Mouse (Mus musculus): Measurements from ENCODE around the gene Lig4.

The Lig4 gene

GRCm38 (mm10) chr8:9977573-9978314 is at the start of gene Lig4, which contains the start of gene Abhd13:
Lig4 (minus strand) TSS chr8:9977686.
Abhd13 (plus strand) TSS chr8:9977707.
- peak; percentile 99 for DNase-seq (ENCODE audit: low spot score in 2 of 2)

GRCm38 (mm10) chr8:10017231-10017630 is 39.7 kb upstream of the Lig4 start:
- DNase-seq (ENCODE audit: low spot score in 2 of 2) = no peak

GRCm38 (mm10) chr8:10016252-10016651 is 38.8 kb upstream of the Lig4 start:
- DNase-seq (ENCODE audit: low spot score in 2 of 2) = no peak

- DNase-seq (ENCODE audit: low spot score in 2 of 2) = no peak
These were observed 30.2 kb upstream of the Lig4 start for GRCm38 (mm10) chr8:10007660-10008028.

GRCm38 (mm10) chr8:10006986-10007659 is 29.6 kb upstream of the Lig4 start:
- no peak for DNase-seq (ENCODE audit: low spot score in 2 of 2)

- peak in 1 of 2 experiments; percentile 21 for DNase-seq (ENCODE audit: low spot score in 2 of 2)
These were observed 28.9 kb upstream of the Lig4 start, which contains the start of gene Tnfsf13b for GRCm38 (mm10) chr8:10006156-10006985. Tnfsf13b (plus strand) TSS chr8:10006467.

DNA sequence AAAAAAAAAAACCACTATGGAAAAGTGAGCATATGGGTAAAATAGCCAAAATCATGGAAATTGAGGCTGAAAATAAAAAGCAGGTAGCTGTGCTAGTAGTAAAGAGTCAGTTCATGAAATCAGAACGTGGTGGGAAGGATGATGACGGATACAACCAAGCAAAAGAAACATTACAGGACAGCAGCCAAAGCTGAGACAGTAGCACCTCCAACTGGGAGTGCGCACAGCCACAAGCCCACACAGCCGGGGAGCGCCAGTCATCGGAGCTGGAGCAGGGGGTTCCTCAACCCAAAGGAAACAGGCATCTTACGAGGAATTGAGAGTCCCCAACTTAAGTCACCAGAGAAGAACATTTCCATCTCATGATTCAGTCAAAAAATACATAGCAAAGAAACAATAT is 26.6 kb upstream of the Lig4 start:
- DNase-seq (ENCODE audit: low spot score in 2 of 2) = no peak

- no peak for DNase-seq (ENCODE audit: low spot score in 2 of 2)
These were observed 2.7 kb upstream of the Lig4 start for GRCm38 (mm10) chr8:9980188-9980587.

- DNase-seq (ENCODE audit: low spot score in 2 of 2) = no peak
These were observed 2.3 kb upstream of the Lig4 start for GRCm38 (mm10) chr8:9979746-9980145.

GRCm38 (mm10) chr8:9978475-9979230 is 1.2 kb upstream of the Lig4 start:
- no peak for DNase-seq (ENCODE audit: low spot score in 2 of 2)

DNA sequence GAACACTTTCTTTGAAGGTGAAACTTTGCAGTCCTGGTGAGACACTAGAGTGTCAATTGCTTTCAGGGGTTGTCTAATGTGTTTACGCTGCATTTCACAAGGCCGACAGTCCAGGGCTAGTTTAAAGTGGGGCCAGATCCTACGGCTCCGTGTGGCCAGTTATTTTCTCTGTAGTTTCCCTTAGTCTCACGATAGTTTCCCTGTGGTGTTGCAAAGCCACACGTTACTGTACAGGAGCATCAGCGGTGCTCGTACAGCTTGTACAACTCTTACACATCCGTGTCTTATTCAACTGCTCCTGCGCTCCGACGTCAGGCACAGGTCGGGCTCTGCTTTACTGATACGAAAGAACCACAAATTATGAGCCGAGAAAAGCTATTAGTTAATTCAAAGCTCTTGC is 470 bp downstream of the Lig4 start:
- no peak for DNase-seq (ENCODE audit: low spot score in 2 of 2)

GRCm38 (mm10) chr8:9975898-9976611 is 1.4 kb downstream of the Lig4 start:
- DNase-seq (ENCODE audit: low spot score in 2 of 2) = peak; percentile 97 to 99

DNA sequence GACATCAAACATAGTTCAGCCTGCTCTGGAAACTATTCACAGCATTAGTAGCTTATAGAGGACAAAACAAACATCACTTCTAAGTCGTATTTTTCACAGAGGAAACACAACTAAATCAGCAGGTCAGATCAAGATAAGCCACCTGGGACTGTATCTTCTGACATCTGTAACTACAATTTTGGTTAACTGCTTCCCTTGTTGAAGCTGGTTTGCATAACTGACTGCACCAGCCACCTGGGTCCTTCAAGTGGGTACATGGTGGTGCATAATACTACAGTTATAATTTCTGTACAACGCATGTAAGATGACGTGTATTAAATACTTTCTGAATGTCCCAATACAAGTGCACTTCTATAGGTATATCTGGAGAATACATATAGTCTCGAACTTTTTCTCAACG is 2.2 kb downstream of the Lig4 start:
- DNase-seq (ENCODE audit: low spot score in 2 of 2) = no peak

GRCm38 (mm10) chr8:9971866-9972265 is 5.6 kb downstream of the Lig4 start:
- DNase-seq (ENCODE audit: low spot score in 2 of 2) = no peak

GRCm38 (mm10) chr8:9959919-9960318 is 17.6 kb downstream of the Lig4 start:
- DNase-seq (ENCODE audit: low spot score in 2 of 2) = no peak

DNA sequence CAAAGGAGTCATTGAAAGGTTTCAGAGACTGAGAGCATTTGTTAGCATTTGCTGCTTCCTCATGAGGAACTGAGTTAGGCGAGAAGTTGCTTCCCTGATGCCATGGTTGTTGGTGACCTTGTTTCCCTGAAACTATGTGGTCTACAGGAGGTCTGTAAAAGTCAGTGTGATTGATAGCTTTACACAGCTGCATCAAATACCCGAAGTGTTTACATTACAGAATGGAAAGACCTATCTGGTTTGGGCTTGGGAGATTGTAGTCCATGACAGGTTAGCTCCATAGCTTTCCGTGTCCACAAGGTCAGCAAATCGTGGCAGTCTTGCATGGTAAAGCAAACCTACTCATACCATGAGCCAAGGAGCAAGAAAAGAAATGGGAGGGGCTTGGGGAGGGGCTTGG is 19.1 kb downstream of the Lig4 start:
- no peak for DNase-seq (ENCODE audit: low spot score in 2 of 2)

DNA sequence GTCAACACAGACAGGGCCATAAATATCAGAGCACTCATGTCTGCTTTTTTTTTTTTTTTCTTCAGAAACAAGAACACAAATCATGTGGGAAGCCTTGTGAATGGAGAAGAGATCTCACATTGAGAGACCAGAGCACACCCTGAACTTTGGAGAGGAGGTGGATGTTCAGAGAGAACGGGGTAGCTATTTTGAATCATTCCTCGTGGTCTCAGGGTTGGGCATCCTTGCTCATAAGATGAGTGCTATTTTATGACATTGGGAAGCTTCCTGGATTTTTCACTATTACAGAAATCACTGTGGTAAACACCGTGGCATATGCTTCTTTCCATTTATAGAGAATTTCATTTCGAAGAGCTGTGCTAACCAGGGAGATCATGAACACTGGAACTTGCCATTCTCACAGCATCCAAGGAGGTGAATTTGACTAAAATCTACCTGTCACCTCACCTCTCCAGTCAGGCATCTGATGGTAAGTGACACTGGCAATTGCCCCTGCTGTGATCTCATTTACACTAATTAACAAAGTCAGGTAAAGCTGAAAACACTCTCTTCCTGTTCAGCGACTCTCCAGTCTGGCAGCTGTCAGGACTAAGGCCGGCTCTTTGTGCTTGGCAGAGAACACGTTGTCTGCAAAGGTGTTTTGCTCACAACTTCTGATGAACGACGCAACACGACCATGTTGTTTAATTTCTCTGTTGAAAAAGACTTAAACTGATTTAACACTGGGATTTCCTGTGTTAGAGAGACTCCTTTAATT is 28.2 kb downstream of the Lig4 start:
- DNase-seq (ENCODE audit: low spot score in 2 of 2) = no peak

DNA sequence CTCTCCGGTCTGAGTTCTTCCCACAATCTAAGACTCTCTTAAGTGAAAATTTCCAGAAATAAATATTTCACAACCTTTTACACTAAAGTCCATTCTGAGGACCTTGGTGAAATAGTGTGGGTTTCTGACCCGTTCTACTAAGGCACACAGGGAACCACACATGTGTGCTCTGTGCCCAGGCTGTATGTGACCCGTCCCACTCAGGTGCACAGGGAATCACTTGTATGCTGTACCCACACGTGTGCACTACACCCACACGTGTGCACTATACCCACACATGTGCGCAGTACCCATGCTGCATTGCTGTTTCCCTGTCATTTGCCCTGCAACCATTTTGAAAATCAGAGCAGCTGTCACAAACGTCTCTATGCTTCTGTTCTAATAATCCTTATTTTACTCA is 41.9 kb downstream of the Lig4 start:
- DNase-seq (ENCODE audit: low spot score in 2 of 2) = no peak

- peak; percentile 15 to 23 for DNase-seq (ENCODE audit: low spot score in 2 of 2)
These were observed 42.5 kb downstream of the Lig4 start for GRCm38 (mm10) chr8:9934891-9935565.

- DNase-seq (ENCODE audit: low spot score in 2 of 2) = no peak
These were observed 44.8 kb downstream of the Lig4 start for GRCm38 (mm10) chr8:9932711-9933110.

Measured in urinary bladder, postnatal 36 days (tissue).